Mouse (Mus musculus): Measurements from ENCODE around the gene Olfr802.

Olfr802 gene

DNA sequence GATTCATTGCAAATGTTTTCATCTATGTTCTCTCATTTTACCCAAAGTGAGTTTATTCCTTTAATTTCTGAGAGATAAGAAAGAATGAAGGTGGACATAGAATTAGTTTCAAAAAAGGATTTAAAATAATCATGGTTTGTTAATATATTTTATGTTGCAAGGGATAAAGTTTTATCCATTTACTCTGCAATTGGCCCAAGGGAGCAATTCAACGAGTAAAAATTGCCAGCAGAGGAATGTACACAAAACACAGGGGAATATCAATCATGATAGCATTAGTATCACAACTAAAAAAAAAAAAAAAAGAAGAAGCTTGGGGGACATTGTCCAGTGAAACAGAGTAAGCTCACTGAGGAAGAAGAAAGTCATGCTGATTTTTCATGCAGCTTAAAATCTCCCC is at the start of gene Olfr802:
Gene Olfr802 (minus strand): TSS at position 101 of the 400 bp plus-strand sequence.
- DNase-seq (ENCODE audit: low read depth): no peak

DNA sequence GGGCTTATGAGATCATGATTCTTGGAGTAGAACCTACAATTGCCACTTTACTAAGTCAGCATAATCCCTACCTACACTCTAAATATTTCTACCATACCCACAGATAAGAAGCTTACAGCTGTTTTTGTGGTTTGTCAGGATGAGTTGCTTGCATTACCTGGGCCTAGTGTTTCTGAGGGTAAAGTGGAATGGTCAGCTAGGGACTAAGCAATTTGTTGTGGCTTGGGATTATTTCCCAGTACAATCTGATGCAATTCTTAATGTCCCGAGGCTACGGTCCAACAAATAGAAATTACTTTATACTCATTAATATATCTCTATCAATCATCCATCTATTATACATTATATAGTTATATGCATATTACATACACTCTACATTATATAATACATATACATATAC is 41.3 kb upstream of the Olfr802 start, which contains the start of gene Olfr805:
Gene Olfr805 (minus strand): TSS at position 101 of the 400 bp plus-strand sequence.
- DNase-seq (ENCODE audit: low read depth): no peak

- DNase-seq (ENCODE audit: low read depth): no peak
Measured at GRCm38 (mm10) chr10:129702910-129703309, 14.9 kb upstream of the Olfr802 start, which contains the start of gene Olfr804. Gene Olfr804, plus strand, starts transcription at chr10:129703210.

DNA sequence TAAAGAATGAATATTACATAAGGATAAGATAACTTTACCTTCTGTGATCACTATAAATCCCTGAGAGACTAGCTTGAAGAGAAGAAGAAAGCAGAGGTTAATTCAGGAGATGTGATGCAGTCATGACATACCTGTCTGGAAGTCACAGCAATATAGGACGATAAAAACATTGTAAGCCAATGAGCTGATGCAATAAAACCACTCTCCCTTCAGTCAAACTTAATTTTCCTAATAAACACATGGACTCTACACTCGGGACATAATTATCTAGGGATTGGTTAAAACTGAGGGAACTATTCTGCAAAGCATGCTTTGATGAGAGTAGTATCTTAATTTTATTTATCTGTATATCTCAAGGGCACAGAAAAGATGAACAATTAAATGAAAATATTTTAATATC is 6.2 kb upstream of the Olfr802 start, which contains the start of gene Olfr803:
Gene Olfr803 (minus strand): TSS at position 101 of the 400 bp plus-strand sequence.
- DNase-seq (ENCODE audit: low read depth): no peak

- no peak for DNase-seq (ENCODE audit: low read depth)
Measured at GRCm38 (mm10) chr10:129673765-129674164, 14.2 kb downstream of the Olfr802 start, which contains the start of gene Olfr801. Gene Olfr801, minus strand, starts transcription at chr10:129673865.

DNA sequence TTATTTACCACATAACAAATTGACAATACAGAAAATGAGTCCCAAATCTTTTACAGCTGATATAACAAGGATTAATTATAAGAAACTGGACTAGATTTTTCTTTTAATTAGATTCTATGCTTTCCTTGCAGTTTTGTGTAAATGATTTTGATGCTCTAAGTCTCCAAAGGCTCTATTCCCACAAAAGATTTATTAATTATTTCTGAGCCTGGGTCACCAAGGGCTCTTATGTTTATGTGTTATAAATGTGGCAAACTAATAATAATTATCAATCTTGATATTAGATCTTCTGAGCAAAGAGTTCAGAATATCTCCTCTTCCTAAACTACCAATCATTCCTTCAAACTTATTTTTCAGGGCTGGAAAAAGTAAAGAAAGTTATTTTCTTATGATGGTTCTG is 30.6 kb downstream of the Olfr802 start, which contains the start of gene Olfr800:
Gene Olfr800 (plus strand): TSS at position 301 of the 400 bp plus-strand sequence.
- DNase-seq (ENCODE audit: low read depth): no peak

DNA sequence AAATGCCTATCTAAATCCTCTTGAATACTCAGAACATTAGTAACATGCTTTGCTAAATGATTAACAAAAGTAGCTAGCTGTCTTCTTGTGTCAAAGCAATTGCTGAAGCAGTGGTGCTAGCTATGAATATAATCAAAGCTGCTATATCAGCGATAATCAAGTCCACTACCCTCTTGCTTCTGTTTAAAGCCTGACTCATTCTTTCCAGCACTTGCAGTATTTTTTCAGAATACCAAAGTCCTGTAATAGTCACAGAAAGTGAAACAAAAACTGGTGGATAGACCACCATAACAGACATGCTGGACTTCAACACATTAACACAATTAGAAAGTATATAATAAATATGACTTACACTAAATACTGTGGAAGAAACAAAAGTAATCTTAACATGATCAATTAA is 36.2 kb downstream of the Olfr802 start:
- no peak for DNase-seq (ENCODE audit: low read depth)

DNA sequence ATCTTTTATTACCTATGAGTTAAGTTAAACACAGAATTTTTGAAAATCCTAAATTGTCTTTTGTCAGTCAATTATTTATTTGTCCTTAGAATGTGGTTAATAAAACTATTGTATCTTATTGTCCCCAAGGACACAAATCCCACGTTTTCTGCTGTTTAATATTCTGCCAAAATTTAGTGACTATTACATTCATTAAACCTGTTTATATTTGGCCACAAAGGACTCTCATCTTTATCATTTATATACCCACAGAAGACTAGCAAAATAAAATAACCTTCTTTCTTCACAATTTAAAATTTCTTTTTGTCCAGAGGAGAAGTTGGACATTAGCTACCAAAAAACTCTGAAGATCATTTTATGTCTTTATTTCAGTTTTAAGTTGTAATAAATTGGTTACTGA is 50.8 kb downstream of the Olfr802 start, which contains the start of gene Olfr799:
Gene Olfr799 (plus strand): TSS at position 301 of the 400 bp plus-strand sequence.
- DNase-seq (ENCODE audit: low read depth): no peak

GRCm38 (mm10) chr10:129627834-129628233 is 60.1 kb downstream of the Olfr802 start, which contains the start of gene Olfr798:
Gene Olfr798, minus strand, starts transcription at chr10:129627934.
- DNase-seq (ENCODE audit: low read depth): no peak

All from induced T-regulatory cell, adult 2 months (primary cell).